Mouse (Mus musculus) thymus, adult 2 months (tissue): ENCODE results near the gene Ntsr1.

Experiments used
- CTCF ChIP-seq: fragments of 200-500 bp; IDR thresholded peaks from 2 replicates; pipeline ENCODE4 v1.5.1; 2012; ENCODE audit warnings: mild to moderate bottlenecking, control low read depth, low read length, moderate library complexity, borderline replicate concordance; ENCODE audit not compliant: control insufficient read depth, poor library complexity, insufficient read depth; ENCODE audit errors: extremely low read depth
- POLR2A ChIP-seq: fragments of 200-500 bp; IDR thresholded peaks from 2 replicates; pipeline ENCODE4 v1.6.1; 2012; ENCODE audit warnings: mild to moderate bottlenecking, low read length, control low read depth, moderate library complexity; ENCODE audit not compliant: control insufficient read depth, poor library complexity, insufficient read depth; ENCODE audit errors: extremely low read depth

DNA sequence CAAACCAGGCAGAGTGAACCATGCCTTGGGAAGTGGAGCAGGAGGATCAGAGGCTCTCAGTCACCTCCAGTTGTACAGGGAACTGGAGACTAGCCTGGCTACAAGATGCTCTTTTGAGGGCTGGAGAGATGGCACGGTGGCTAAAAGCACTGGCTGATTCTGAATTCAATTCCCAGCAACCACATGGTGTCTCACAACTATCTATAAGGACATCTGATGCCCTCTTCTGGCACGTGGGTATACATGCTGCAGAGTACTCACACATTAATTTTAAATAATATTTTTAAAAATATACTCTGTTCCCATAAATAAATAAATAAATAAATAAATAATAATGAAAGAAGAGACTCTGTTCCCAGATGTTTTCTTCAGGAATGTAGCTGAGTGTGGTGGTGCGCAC lies 55.4 kb downstream of the Ntsr1 start:
- TF ChIP-seq POLR2A: no peak
- TF ChIP-seq CTCF: no peak
